Mouse (Mus musculus) adrenal gland, postnatal 0 days (tissue): ENCODE measurements around the gene Spo11. TPM values are rescaled to one million over a fixed set of nuclear protein-coding genes. Genes with fewer than 3 reads are reported as not detected.

Source experiments
- polyA plus RNA-seq: library from polyadenylated mRNA; unstranded; fragments of >200 nt; fragmentation: Nextera tagmentation; extraction: Ambion mirVana; gene quantifications from 2 replicates; pipeline ENCODE4 v1.2.1, GENCODE M21; 2015

Spo11 gene
- 0.12 TPM in 1 of 2 replicates, not detected in the other for polyA plus RNA-seq

DNA sequence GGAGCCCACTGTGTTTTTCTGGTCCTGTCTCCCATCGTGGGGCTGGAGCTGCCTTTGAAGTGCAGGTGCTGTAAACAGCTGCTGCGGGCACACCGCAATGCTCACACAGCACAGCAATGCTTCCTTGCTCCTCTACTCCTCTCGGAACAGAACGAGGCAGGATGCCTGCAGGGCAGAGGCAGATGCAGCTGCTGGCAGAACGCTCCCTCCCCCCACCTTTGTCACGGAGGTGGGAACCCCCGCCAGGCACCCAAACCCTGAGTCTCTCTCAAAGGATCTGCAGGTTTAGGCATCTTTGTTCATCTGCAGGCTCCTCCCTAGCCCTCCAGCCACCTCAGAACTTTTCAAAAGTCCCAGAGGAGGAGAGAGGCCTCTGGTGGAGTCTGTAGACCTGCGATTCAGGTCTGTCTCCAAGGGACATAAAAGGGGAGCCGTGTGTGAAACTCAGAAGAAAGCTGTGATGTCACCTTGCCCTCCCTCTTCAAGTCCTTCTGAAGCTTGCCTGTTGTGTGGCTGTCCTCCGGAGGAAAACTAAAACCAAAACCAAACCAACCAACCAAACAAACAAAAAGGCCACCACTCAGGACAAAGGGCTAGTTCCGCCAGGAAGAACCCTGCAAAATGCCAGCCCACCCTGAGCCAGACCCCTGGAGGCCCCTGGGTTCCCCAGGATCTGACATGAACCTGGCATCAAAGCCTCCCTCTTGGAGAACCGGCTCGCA lies at the start of gene Spo11:
Gene Spo11 (plus strand): TSS at position 292 of the 722 bp plus-strand sequence.

DNA sequence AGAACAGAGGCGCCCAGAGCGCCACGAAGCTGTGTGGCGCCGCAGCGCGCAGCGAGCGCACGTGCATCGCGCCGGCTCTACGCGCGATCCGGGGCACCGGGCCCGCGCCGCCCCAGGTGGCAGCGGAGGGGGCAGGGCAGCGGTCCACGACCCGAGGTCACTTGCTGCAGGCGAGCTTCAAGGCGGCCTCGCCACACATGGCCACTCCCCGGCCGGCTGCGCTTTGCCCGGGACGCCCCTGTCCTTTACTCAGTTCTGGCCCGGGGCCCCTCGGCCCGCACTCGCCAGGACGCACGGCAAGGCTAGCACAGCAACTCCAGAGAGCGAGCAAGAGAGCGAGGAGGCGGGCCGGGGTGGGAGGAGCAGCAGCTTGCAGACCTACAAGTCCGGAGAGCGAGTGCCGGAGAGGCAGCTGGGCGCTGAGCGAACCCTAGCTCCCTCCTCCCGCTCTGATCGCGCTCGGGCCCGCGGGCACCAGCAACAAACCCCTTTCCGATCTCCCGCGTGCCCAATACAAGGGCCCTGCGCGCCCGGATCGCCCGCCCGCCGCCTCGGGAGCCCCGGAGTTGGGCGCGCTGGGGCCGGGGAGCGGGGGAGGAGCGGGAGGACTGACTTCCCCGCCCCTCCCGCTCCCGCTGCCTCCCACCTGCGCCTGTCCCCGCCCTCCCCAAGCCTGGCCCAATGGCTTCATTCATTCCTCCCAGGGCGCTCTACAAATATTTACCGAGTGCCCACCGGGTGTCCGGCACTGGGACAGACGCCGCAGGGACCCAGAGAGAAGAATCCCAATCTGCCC lies 37.3 kb upstream of the Spo11 start, which contains the start of gene Bmp7:
Gene Bmp7 (minus strand): TSS at position 319 of the 796 bp plus-strand sequence.

DNA sequence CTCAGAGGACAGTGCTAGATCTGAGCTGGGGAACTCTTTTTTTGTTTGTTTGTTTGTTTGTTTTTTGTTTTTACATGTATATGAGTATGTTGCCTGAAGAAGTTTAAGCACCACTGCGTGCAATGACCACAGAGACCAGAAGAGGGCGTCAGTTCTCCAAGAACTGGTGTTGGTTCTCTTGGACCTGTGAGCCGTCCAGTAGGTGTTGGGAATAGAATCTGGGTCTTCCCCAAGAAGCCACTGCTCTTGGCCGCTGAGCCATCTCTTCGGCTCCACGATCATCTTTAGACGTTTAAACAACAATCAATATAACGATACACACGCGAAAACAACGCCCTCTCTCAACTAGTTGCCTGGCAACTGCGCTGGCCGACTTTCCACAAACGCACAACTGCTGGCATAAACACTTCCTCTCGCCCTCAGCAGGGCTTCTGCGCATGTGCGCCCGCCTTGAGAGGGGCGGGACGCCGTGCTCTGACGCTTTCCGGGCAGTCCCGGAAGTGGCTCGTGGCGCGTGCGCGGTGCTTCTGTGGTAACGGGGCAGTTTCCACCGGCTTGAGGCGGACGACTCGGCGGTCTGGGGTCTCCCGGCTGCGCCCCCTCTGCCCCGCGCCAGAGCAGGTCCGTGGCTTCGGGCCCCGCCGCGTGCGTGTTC lies 22.3 kb downstream of the Spo11 start, which contains the start of gene Rae1:
Gene Rae1 (plus strand): TSS at position 488 of the 655 bp plus-strand sequence.

DNA sequence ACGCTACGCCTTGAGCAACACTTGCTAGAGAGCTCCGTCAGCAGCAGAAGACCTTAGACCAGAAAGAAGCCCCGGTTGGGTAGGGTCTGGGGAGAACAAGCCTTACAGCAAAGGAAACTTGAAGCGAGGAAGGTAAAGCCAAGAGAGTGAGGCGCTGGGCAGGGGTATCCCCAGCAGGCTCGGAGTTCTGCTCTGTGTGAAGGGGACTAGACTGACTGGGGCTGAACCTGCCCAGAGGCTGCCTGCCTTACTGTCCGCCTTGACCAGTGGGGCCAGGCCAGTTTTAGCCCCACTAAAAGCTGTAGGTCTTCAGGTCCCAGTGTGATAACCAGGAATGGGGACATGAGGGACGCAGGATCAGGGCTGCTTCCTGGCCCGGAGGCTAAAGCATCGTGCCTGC lies 42.9 kb downstream of the Spo11 start, which contains the start of gene Rbm38:
Gene Rbm38 (plus strand): TSS at position 69 of the 400 bp plus-strand sequence.

Other genes with a start within 250 kb of the Spo11 start
- gene Bmp7, start 37.4 kb upstream of the Spo11 start, polyA plus RNA-seq = 5.5 and 12.7 TPM in 2 replicates
- gene Rae1, start 22.4 kb downstream of the Spo11 start, polyA plus RNA-seq = 56.2 and 84.8 TPM in 2 replicates
- 13.7 and 24.2 TPM in 2 replicates for gene Rbm38, start 42.8 kb downstream of the Spo11 start, polyA plus RNA-seq
- gene Ctcfl, start 141.8 kb downstream of the Spo11 start, polyA plus RNA-seq = not detected in 2 replicates
- 17.0 and 22.9 TPM in 2 replicates for gene Pck1, start 175.3 kb downstream of the Spo11 start, polyA plus RNA-seq
- 10.0 and 12.3 TPM in 2 replicates for gene Zbp1, start 241.2 kb downstream of the Spo11 start, polyA plus RNA-seq